Mouse (Mus musculus) kidney, postnatal 0 days (tissue): Measurements from ENCODE around the gene Gm5089. TPM values are rescaled to one million over a fixed set of nuclear protein-coding genes. Genes with fewer than 3 reads are reported as not detected.
A peak's percentile ranks its signal among the peaks of the same experiment; 100 is the strongest.

Source experiments
- ATAC-seq: fragments of 200-750 bp; cut with Nextera tagmentation; replicated peaks from 2 replicates; pipeline ENCODE4 v1.8.0; 2017; ENCODE audit warnings: low read depth, moderate number of reproducible peaks, moderate TSS enrichment, moderate library complexity; ENCODE audit not compliant: low FRiP score
- DNase-seq: peaks from one replicate; pipeline ENCODE4 v3.0.0-alpha.2; 2016; ENCODE audit warnings: low spot score
- H3K27ac ChIP-seq: fragments of 300-500 bp; sonication (generic); 2 replicates; pipeline ENCODE4 v1.5.1; 2014; ENCODE audit warnings: mild to moderate bottlenecking
- H3K27me3 ChIP-seq: fragments of 300-500 bp; sonication (generic); 2 replicates; pipeline ENCODE4 v1.6.1; 2014; ENCODE audit warnings: low read length, mixed read lengths; ENCODE audit not compliant: insufficient read depth
- H3K36me3 ChIP-seq: fragments of 300-500 bp; sonication (generic); 2 replicates; pipeline ENCODE4 v1.6.1; 2014; ENCODE audit warnings: low read length, mixed read lengths; ENCODE audit not compliant: insufficient read depth
- H3K4me1 ChIP-seq: fragments of 300-500 bp; sonication (generic); replicated peaks from 2 replicates; pipeline ENCODE4 v1.6.1; 2014; ENCODE audit warnings: antibody characterized with exemption, low read length, mixed read lengths; ENCODE audit not compliant: insufficient read depth
- H3K4me2 ChIP-seq: fragments of 300-500 bp; sonication (generic); 2 replicates; pipeline ENCODE4 v1.6.1; 2014; ENCODE audit warnings: mild to moderate bottlenecking, low read length, moderate library complexity, mixed read lengths
- H3K4me3 ChIP-seq: fragments of 300-500 bp; sonication (generic); replicated peaks from 2 replicates; pipeline ENCODE4 v1.5.1; 2014; ENCODE audit warnings: low read depth, low read length
- H3K9ac ChIP-seq: fragments of 300-500 bp; sonication (generic); 2 replicates; pipeline ENCODE4 v1.6.1; 2014; ENCODE audit warnings: low read depth, low read length
- H3K9me3 ChIP-seq: fragments of 300-500 bp; sonication (generic); replicated peaks from 2 replicates; pipeline ENCODE4 v1.6.1; 2016; ENCODE audit warnings: low read length, inconsistent platforms, mixed read lengths
- CTCF ChIP-seq: IDR thresholded peaks from 2 replicates; pipeline ENCODE4 v1.5.1; 2016; ENCODE audit warnings: antibody characterized with exemption, low read depth, mild to moderate bottlenecking, moderate library complexity
- WGBS: fragments of 180-500 bp; shearing (Covaris S2); extraction: QIAGEN DNeasy Blood & Tissue Kit; methylation state at CpG from one replicate; pipeline ENCODE4 v1.1.7; 2014; 5-methylcytosine and 5-hydroxymethylcytosine counted together
- polyA plus RNA-seq: library from polyadenylated mRNA; unstranded; fragments of >200 nt; fragmentation: Nextera tagmentation; extraction: Ambion mirVana; gene quantifications from 2 replicates; pipeline ENCODE4 v1.2.1, GENCODE M21; 2015

Gm5089 gene
- polyA plus RNA-seq, 1 experiment from 2014 or later: not detected

DNA sequence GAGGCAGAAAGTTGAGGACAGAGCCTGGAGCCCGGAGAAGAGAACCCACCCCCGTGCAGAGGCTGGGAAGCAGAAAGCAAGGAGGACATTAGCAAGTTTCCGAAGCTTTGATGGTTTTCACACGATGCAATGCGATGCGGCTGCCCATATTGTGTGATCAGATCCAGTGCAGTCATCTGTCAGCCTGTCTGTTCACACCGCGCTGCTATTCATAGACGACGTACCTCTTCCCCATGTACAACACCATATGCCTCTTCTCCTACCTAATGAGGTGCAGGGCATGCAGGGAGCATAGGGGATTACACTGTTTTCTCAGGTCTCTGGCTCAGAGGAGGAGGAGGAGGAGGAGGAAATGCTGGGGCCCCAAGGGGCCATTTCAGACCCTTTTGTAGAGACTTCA is 14.1 kb downstream of the Gm5089 start:
- WGBS: 58% methylated on average over 10 of the region's 10 CpGs
- Histone ChIP-seq H3K9me3 (no peaks in the 10 kb centered on the region), H3K36me3 (no peaks in the 10 kb centered on the region), H3K4me2 (no peak overlapping the region), H3K9ac (no peak overlapping the region), H3K4me3 (no peak overlapping the region), H3K27me3 (no peaks in the 10 kb centered on the region), H3K27ac (no peak overlapping the region), H3K4me1 (no peaks in the 10 kb centered on the region)
- DNase-seq (no peak), ATAC-seq (no peak)
- TF ChIP-seq CTCF: no peak

DNA sequence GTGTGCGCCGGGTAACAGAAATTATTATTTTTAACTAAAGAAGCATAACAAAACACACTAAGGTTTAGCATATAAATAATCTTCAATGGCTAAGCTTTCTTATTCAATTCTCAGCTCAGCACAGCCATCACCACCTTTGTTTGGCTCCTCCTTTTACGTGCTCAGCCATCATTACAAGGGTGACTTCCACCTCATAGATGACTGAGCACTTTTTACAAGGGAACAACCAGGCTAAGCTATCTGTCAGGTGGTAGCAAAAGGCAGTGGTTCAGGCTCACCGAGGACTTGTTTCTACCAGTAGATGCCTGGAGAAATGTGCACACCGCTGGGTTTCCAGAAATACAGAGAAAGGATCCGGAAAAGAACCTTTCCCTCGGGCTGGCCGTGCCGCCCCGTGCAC is 16.9 kb downstream of the Gm5089 start:
- DNase-seq (no peak), ATAC-seq (no peak)
- no peaks in the 10 kb centered on the region for H3K27me3 ChIP-seq
- 76% methylated on average over 10 of the region's 10 CpGs for WGBS
- no peaks in the 10 kb centered on the region for H3K9me3 ChIP-seq
- H3K4me2 ChIP-seq: no peak overlapping the region
- no peaks in the 10 kb centered on the region for H3K36me3 ChIP-seq
- no peak overlapping the region for H3K9ac ChIP-seq
- H3K27ac ChIP-seq: no peak overlapping the region
- no peaks in the 10 kb centered on the region for H3K4me1 ChIP-seq
- H3K4me3 ChIP-seq: no peak overlapping the region
- TF ChIP-seq CTCF: no peak

DNA sequence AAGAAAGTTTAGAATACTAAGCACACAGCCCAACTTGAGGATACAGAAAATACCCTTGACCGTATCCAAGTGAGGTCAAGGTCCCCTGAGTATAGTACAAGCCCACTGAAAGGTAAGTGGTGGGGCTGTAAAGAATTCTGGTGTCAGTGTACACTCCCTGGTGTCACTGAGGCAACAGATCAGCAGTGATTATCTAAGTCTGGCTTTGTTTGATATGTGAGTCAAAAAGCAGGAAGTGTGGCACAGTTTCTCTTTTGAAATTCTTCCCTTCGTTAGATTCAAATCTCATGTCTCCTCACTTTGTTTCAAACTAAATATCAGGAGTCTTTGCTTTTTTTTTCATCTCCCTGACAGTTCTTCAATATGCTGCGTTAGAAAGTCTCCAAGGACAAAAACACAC is 18.4 kb downstream of the Gm5089 start:
- no peak for TF ChIP-seq CTCF
- Histone ChIP-seq H3K4me1 (no peaks in the 10 kb centered on the region), H3K4me2 (no peak overlapping the region), H3K9ac (no peak overlapping the region), H3K9me3 (no peaks in the 10 kb centered on the region), H3K4me3 (no peak overlapping the region), H3K27me3 (no peaks in the 10 kb centered on the region), H3K27ac (no peak overlapping the region), H3K36me3 (no peaks in the 10 kb centered on the region)
- WGBS: 66% methylated on average over 3 of the region's 3 CpGs
- no peak for ATAC-seq
- DNase-seq: no peak

DNA sequence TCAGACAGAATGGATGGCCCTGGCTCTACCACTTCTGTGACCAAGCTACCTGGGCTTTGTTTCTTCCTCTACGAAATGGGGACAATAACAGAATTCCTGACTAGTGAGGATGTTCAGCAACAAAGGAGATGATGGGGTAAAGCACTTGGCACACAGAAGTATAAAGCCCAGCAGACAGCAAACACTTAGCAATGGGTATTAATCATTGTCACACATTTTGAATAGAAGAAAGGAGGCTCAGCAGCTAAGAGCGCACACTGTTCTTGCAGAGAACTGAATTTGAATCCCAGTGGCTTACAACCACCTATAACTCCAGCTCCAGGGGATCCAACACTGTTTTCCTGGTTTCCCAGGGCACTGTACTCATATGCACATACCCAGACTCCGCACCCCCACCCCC is 23.3 kb downstream of the Gm5089 start:
- Histone ChIP-seq H3K4me3 (no peak overlapping the region), H3K4me2 (no peak overlapping the region), H3K27me3 (no peaks in the 10 kb centered on the region), H3K4me1 (no peaks in the 10 kb centered on the region), H3K27ac (no peak overlapping the region), H3K36me3 (no peaks in the 10 kb centered on the region), H3K9ac (no peak overlapping the region), H3K9me3 (no peaks in the 10 kb centered on the region)
- no peak for TF ChIP-seq CTCF
- DNase-seq (no peak), ATAC-seq (no peak)
- WGBS: 90% methylated on average over 3 of the region's 3 CpGs

DNA sequence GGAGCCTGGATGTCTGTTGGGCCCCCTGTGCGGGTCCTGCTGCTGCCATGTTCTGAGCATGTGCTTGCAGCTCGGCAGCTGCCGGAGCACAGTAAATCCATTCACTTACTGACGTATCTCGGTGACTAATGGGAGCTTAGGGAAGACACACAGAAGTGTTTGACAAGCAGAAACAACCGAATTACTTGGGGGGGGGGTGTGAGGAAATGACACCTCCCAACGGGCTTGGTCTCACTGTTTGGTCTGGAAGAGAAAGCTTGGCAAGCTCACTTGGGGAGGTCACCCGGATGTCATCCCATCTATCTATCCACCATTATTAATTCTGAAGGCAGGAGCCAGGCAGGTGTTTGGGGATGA is 23.7 kb downstream of the Gm5089 start:
- ATAC-seq: no peak
- Histone ChIP-seq H3K9ac (no peak overlapping the region), H3K9me3 (no peaks in the 10 kb centered on the region), H3K4me1 (no peaks in the 10 kb centered on the region), H3K27ac (no peak overlapping the region), H3K4me3 (no peak overlapping the region), H3K4me2 (no peak overlapping the region), H3K27me3 (no peaks in the 10 kb centered on the region), H3K36me3 (no peaks in the 10 kb centered on the region)
- no peak for DNase-seq
- WGBS: 40% methylated on average over 8 of the region's 8 CpGs
- TF ChIP-seq CTCF: no peak

DNA sequence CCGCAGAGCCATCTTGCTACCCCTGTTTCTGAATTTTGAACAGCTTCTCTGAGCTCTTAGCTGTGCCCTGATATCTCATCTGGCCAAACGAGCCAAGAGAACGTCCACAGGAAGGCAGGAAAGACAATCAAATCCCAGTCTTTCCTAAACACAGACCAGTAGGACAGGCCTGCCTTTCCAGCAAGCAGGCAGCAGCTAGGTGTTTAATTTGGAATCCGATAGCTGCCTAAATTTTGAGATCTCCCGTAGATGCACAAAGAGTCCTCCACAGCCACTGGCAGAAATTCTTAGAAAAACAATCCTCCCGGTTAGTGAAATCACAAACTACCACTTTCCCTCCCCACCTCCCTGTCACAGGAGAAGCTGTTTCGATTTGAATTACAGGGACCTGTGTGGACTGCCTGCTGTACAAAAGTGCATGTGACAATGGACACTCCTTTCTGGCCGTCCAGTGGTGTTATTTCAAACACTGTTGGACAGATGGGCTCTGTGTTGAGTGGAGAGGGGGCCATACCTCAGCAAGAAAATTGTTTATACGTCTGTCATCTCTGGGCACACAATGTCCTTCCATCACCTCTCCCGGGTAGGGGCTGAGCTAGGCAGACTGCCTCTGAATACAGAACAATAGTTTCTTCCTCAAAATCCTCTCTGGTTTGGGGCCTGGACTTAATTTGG is 24.2 kb downstream of the Gm5089 start:
- ATAC-seq: no peak

DNA sequence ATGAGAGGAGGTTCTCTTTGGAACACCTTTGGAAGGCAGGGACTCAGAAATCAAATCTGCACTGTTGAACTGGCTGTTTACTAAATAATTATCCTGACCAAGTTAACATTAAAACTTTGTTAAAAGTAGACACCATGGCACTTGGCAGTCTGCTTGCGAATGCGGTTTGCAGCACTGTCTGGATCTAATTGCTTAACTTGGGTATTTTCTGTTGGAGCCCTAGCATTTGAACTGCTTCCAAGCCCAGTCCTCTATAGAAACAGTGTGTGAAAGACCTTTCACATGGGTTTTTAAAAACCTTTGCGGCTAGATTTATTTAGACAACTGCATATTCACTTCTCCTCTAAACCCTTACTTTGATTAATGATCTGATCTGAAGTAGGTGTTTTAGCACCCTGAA is 26.5 kb downstream of the Gm5089 start:
- DNase-seq: no peak
- no peak overlapping the region for H3K27ac ChIP-seq
- H3K4me3 ChIP-seq: no peak overlapping the region
- H3K36me3 ChIP-seq: no peaks in the 10 kb centered on the region
- no peak for TF ChIP-seq CTCF
- H3K9me3 ChIP-seq: no peaks in the 10 kb centered on the region
- no peaks in the 10 kb centered on the region for H3K27me3 ChIP-seq
- WGBS: 80% methylated on average over 3 of the region's 3 CpGs
- no peak overlapping the region for H3K9ac ChIP-seq
- H3K4me2 ChIP-seq: no peak overlapping the region
- no peak for ATAC-seq
- H3K4me1 ChIP-seq: no peaks in the 10 kb centered on the region

More for the DNA sequence above, 24.2 kb downstream of the Gm5089 start:
- Histone ChIP-seq H3K4me3 (no peak overlapping the region), H3K27me3 (no peaks in the 10 kb centered on the region), H3K27ac (no peak overlapping the region), H3K9ac (no peak overlapping the region), H3K36me3 (no peaks in the 10 kb centered on the region), H3K9me3 (no peaks in the 10 kb centered on the region), H3K4me2 (no peak overlapping the region), H3K4me1 (no peaks in the 10 kb centered on the region)
- TF ChIP-seq CTCF: no peak
- 25% methylated on average over 10 of the region's 10 CpGs for WGBS
- peak; percentile 70 for DNase-seq
